Mouse (Mus musculus): Measurements from ENCODE around the gene Shmt1.

Gene Shmt1

GRCm38 (mm10) chr11:60796342-60796741, 15.2 kb downstream of the Shmt1 start:
- DNase-seq (ENCODE audit: low read depth, low spot score) = no peak

DNA sequence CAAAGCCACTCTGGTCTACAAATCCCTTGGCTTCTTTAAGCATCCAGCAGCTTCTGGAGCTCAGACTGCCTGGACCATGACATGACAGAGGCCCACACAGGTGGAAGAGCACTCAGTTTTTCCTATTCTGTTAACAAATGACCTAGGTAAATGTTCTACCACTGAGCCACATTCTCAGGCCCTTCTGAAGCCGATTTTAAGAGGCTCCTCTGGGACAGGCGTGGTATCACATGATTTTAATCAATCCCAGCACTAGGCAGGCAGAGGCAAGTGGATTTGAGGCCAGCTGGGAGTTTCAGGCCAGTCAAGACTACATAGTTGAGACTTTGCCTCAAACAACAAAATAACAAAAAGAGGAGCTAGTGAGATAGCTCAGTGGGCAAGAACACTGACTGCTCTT, 21.0 kb downstream of the Shmt1 start:
- no peak for DNase-seq (ENCODE audit: low read depth, low spot score)

- DNase-seq (ENCODE audit: low read depth, low spot score) = no peak
Measured at GRCm38 (mm10) chr11:60787595-60787994, 23.9 kb downstream of the Shmt1 start.

- no peak for DNase-seq (ENCODE audit: low read depth, low spot score)
Measured at GRCm38 (mm10) chr11:60784179-60784922, 27.2 kb downstream of the Shmt1 start.

DNA sequence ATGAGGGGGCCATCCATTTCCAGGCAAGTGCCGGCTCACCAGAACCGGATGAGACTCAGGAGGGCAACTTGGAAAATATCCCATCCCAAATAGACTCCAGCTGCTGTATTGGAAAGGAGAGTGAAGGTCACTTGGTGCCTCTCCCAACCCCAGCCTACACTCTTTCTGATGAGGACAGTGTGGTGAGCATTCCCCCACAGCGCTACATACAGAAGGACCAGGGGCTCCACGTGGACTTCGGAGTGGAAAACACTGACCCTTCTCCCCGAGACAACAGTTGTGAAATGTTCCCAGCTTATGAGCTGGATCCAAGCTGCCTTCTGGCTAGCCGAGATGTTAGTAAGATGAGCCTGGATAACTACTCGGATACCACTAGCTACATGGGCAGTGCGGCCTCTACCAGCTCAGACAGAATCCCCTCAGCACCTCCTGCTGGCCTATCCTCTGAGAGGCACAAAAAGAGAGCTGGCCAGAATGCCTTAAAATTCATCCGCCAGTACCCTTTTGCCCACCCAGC, 31.8 kb downstream of the Shmt1 start:
- no peak for DNase-seq (ENCODE audit: low read depth, low spot score)

- DNase-seq (ENCODE audit: low read depth, low spot score) = no peak
Measured at GRCm38 (mm10) chr11:60777801-60778370, 33.6 kb downstream of the Shmt1 start.

- DNase-seq (ENCODE audit: low read depth, low spot score) = peak; percentile 91
Measured at GRCm38 (mm10) chr11:60776829-60777740, 34.4 kb downstream of the Shmt1 start, which contains the start of the genes Top3a and Smcr8. Gene Top3a, minus strand, starts transcription at chr11:60777365. Gene Smcr8, plus strand, starts transcription at chr11:60777524.

DNA sequence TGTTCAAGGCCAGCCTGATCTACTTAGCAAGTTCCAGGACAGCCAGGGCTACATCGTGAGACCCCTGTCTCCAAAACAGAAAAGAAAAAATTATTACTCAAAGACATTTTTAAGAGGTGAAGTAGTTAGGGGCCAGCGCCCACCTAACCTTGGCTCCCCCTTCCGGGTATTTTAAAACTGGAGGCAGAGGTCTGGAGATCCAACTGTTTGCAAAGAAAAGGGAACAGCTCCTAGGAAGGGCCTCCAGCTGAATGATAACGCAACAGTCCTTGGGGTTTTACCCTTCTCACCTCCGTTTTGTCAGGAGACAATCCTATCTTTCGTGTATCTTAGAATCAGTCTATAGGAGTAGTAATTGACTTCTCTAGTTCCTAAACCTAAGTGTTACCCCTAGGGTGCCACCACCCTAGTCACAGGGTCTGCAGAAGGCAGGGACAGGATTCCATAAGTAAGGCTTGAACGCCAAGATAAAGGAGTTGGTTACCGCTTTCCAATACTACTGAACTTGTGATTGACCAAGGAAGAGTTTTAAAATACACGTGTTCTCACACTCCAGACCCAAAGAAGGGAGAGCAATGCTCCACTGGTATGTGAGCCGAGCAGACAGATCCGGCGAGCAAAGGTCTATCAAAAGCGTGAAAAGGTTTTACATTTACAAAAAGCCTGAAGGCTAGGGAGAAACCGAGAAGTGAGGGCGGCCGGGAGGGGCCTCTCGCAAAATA, 35.2 kb downstream of the Shmt1 start:
- DNase-seq (ENCODE audit: low read depth, low spot score) = no peak

- no peak for DNase-seq (ENCODE audit: low read depth, low spot score)
Measured at GRCm38 (mm10) chr11:60775578-60775977, 35.9 kb downstream of the Shmt1 start.

- DNase-seq (ENCODE audit: low read depth, low spot score) = no peak
Measured at GRCm38 (mm10) chr11:60774841-60775240, 36.7 kb downstream of the Shmt1 start.

DNA sequence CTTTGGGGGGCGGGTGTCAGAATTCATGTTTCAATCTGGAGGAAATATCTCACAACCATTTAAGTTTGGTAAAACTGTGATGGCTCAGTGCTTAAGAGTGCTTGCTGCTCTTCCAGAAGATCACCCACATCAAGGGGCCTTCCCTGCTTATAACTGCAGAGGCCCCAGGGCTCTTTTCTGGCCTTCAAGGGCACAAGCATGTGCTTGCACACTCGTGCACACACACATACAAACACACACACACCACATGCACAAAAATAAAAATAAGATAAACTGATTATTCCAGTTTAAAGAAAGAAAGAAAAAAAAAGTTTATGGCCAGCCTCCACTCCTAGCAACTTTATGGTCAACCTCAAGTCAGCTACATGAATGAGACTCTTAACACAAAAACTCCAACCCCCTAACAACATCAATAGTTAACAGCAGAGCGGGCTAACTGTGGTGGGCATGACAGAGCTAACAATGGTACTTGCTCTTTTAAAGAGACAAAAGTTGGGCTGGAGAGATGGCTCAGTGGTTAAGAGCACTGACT, 37.3 kb downstream of the Shmt1 start:
- DNase-seq (ENCODE audit: low read depth, low spot score) = no peak

GRCm38 (mm10) chr11:60772161-60772560, 39.4 kb downstream of the Shmt1 start:
- no peak for DNase-seq (ENCODE audit: low read depth, low spot score)

GRCm38 (mm10) chr11:60770776-60771175, 40.7 kb downstream of the Shmt1 start:
- DNase-seq (ENCODE audit: low read depth, low spot score) = no peak

- DNase-seq (ENCODE audit: low read depth, low spot score) = no peak
Measured at GRCm38 (mm10) chr11:60769322-60769721, 42.2 kb downstream of the Shmt1 start.

DNA sequence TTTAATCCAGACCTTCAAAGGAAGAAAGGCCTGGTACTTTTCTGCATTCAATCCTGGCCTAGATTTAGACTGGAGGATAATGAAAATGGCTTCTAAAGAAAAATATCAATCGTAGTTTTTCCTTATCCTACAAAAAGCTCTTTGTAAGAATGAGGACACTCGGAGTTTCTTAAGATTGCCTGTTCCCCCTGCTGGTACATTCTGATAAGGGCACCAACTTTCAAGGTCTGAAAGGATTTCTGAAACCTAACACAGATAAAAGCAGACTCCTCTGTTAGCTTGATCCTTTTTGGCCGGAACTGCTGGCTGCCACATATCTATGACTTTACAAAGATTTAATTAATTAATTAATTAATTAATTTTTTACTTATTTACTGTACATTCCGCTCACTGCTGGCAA, 44.5 kb downstream of the Shmt1 start:
- DNase-seq (ENCODE audit: low read depth, low spot score) = no peak

DNA sequence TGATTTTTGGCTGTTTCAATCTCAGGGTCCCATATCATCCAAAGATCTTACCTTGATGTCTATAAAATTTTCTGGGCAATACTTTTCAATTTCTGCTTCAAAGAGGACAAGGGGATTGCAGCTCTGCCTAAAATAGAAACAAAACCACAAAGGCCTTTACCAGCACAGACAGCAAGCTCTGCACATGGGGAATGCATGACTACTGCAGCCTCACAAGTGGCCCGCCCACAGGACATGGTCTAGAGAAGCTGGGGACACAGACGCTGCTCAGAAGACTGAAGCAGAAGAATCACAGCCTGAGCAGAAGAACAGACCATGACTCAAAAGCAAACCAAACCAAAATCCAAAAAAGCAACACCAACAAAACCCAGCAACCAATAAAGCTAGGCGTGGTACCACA, 49.8 kb downstream of the Shmt1 start:
- no peak for DNase-seq (ENCODE audit: low read depth, low spot score)

DNA sequence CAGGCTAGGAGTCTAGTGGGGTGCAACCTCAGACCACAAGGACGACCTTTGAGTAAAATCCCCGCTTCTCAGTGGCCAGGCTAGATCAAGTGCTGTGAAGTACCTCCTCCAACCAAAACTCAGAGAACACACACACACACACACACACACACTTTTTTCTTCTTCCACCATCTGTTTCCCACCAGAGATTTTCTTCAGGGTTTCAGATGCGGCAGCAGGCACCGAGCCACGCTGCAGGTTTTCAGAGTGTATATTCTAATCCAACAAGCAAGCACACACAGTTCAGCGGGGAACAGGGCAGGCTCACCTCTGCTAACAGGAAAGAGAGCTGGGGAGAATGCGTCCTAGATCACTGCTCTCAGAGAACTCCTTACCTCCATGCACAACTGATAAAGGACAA, 55.9 kb downstream of the Shmt1 start:
- no peak for DNase-seq (ENCODE audit: low read depth, low spot score)

DNA sequence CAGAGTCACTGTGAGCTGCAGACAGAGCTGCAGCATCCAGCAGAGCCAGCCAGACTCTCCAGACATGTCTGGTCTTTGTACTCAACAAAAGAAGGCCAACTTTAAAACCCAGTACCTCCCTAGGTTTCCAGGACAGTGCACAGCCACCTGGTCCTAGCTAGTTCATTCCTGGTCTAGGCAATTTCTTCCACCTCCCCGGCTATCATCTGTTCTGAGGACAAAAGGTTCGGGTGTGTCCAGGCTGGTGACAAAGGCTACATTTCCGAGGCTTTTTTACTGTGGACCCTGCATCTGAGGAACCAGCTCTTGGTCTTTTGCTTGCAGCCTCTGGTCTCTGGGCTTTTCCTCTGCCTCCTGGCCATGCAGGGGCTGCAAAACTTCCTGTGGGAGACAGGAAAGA, 71.2 kb downstream of the Shmt1 start:
- DNase-seq (ENCODE audit: low read depth, low spot score) = no peak
